Mouse (Mus musculus): ENCODE results near the gene Nudt22. TPM values are rescaled to one million over a fixed set of nuclear protein-coding genes. Genes with fewer than 3 reads are reported as not detected.
"Not testable (repeated sequence)": the region's sequence is repeated elsewhere in the genome, so short reads cannot be mapped to it uniquely, and the experiment has no call there.

The Nudt22 gene
- total and polyA plus RNA-seq, 3 experiments = 25.5 to 44.5 (median 33.6) TPM

- Histone ChIP-seq H3K27me3 (ENCODE audit: control insufficient read depth, insufficient read depth, low read length) (no peaks in the 10 kb centered on the region), H3K9ac (ENCODE audit: low read depth, low read length) (no peak overlapping the region), H3K4me3 (no peak overlapping the region), H3K27ac (no peak overlapping the region), H3K36me3 (ENCODE audit: control insufficient read depth, insufficient read depth, low read length) (no peaks in the 10 kb centered on the region), H3K4me1 (ENCODE audit: control insufficient read depth, insufficient read depth, low read length) (peaks cover 10% of the 10 kb centered on the region), H3K79me2 (replicated peaks; ENCODE audit: control insufficient read depth, insufficient read depth, low read length) (no peaks in the 10 kb centered on the region)
- peak in 1 of 2 experiments; percentile 1 for DNase-seq
- no peak for TF ChIP-seq CTCF (IDR thresholded peaks at IDR 0.05)
- no peak for TF ChIP-seq EP300 (IDR thresholded peaks at IDR 0.05; ENCODE audit: insufficient read depth, low read depth, low read length)
- no peak for TF ChIP-seq POLR2A (IDR thresholded peaks at IDR 0.05; ENCODE audit: insufficient read depth, low read depth, low read length)
- WGBS = 78% methylated on average over 8 of the region's 8 CpGs
- intact Hi-C loops (cut with DNase I) = no loop called here
Measured at GRCm38 (mm10) chr19:6994489-6994888, 1.4 kb downstream of the Nudt22 start.

- TF ChIP-seq EP300 (IDR thresholded peaks at IDR 0.05; ENCODE audit: insufficient read depth, low read depth, low read length) (no peak), POLR2A (IDR thresholded peaks at IDR 0.05; ENCODE audit: insufficient read depth, low read depth, low read length) (no peak), CTCF (IDR thresholded peaks at IDR 0.05) (no peak)
- Histone ChIP-seq H3K27ac (no peak overlapping the region), H3K4me1 (ENCODE audit: control insufficient read depth, insufficient read depth, low read length) (peaks cover 10% of the 10 kb centered on the region), H3K4me3 (no peak overlapping the region), H3K27me3 (ENCODE audit: control insufficient read depth, insufficient read depth, low read length) (no peaks in the 10 kb centered on the region), H3K9ac (ENCODE audit: low read depth, low read length) (no peak overlapping the region), H3K36me3 (ENCODE audit: control insufficient read depth, insufficient read depth, low read length) (no peaks in the 10 kb centered on the region), H3K79me2 (replicated peaks; ENCODE audit: control insufficient read depth, insufficient read depth, low read length) (no peaks in the 10 kb centered on the region)
- 86% methylated on average over 8 of the region's 8 CpGs for WGBS
- intact Hi-C loops (cut with DNase I) = no loop called here
- peak in 1 of 2 experiments; percentile 4 for DNase-seq
Measured at GRCm38 (mm10) chr19:6994002-6994401, 1.9 kb downstream of the Nudt22 start.

DNA sequence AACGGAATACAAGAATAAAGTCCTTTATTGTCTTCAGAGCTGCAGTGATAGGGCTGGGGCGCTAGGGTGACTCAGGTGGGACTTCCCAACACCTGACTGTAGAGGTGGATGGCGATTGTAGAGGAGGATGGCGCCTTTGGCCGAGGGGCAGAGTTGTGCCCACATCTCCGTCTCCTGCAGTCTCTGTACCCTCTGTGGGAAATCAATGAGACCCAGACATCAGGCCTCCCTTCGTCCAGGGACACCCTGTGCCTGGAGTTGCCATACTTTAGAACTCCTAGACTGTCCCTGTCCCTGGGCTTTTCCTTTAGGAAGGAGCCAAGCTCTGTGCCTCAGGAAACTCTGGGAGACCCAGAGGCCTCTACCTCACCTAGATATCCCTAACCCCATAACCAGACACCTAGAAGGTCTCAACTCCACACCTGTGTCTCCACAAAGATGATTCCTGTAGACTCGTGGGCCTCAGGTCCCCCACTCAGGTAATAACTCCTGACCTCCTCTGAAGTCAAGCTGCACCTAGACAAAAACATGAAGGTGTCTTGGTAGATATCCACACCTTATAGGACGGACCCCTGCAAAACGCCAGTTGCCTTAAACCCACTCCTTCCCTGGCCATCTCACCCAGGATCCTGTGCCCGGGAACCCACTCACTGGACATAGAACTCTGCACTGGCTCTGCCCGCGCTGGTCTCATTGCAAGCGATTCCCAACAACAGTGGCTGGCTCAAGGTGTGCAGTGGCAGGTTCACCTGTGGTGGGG lies 2.7 kb downstream of the Nudt22 start:
- Histone ChIP-seq H3K4me3 (peak overlapping the region; percentile 87), H3K4me1 (ENCODE audit: control insufficient read depth, insufficient read depth, low read length) (peaks cover 10% of the 10 kb centered on the region), H3K36me3 (ENCODE audit: control insufficient read depth, insufficient read depth, low read length) (no peaks in the 10 kb centered on the region), H3K9ac (ENCODE audit: low read depth, low read length) (peak overlapping the region; percentile 22), H3K27ac (peak overlapping the region; percentile 61), H3K79me2 (replicated peaks; ENCODE audit: control insufficient read depth, insufficient read depth, low read length) (no peaks in the 10 kb centered on the region), H3K27me3 (ENCODE audit: control insufficient read depth, insufficient read depth, low read length) (no peaks in the 10 kb centered on the region)
- DNase-seq = peak in 1 of 2 experiments; percentile 3
- no peak for TF ChIP-seq POLR2A (IDR thresholded peaks at IDR 0.05; ENCODE audit: insufficient read depth, low read depth, low read length)
- no peak for TF ChIP-seq CTCF (IDR thresholded peaks at IDR 0.05)
- no peak for TF ChIP-seq EP300 (IDR thresholded peaks at IDR 0.05; ENCODE audit: insufficient read depth, low read depth, low read length)
- intact Hi-C loops (cut with DNase I) = no loop called here
- 60% methylated on average over 14 of the region's 14 CpGs for WGBS

DNA sequence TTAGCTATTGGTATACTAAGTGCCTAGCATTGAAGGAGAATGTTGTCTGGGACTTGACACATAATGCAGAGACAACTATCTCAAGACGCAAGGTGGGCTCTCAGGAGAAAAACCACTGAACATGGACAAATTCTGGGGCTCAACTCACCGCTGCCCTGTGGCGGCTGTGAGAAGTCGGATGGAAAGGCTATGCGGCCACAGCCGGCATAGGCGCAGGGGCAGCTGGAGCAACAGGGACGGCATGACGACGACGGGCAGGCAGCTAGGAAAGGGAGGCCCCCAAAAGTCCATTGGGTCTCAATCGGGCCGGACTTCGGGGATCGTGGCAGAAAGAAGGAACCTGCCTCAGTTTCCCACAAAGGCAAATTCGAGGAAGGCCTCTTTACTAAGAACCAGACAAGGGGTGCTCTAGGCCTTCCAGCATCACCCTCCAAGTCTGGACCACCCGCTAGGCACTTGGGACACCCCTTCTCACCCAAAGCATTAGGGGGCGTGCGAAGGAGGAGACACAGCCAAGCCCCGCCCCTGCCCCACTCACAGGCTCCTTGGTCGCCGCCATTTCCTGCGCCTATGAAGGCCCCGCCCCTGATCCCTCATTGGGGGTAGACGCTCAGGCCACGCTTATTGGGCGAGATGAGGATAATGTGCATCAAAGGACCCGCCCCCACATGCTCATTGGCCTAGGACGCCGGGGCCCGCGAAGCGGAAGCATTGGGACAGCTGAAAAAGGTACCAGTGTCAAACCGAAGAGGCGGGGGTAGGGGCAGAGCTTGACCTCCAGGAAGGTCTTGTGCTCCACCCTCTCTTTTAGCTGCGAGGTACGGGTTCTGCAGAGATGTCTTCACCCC lies 3.7 kb downstream of the Nudt22 start, which contains the start of gene Dnajc4:
Dnajc4 (minus strand) TSS at position 562 of the 848 bp plus-strand sequence.
- H3K4me3 ChIP-seq = peak within 1 kb of the TSS; percentile 87
- DNase-seq = peak; percentile 93 to 97
- 2% methylated on average over 37 of the region's 37 CpGs for WGBS

GRCm38 (mm10) chr19:6991166-6991565 lies 4.8 kb downstream of the Nudt22 start:
- not testable (repeated sequence) for H3K36me3 ChIP-seq (ENCODE audit: control insufficient read depth, insufficient read depth, low read length); H3K4me3 ChIP-seq; H3K27me3 ChIP-seq (ENCODE audit: control insufficient read depth, insufficient read depth, low read length); H3K79me2 ChIP-seq (replicated peaks; ENCODE audit: control insufficient read depth, insufficient read depth, low read length); H3K27ac ChIP-seq; H3K9ac ChIP-seq (ENCODE audit: low read depth, low read length)
- H3K4me1 ChIP-seq (ENCODE audit: control insufficient read depth, insufficient read depth, low read length) = peaks cover 12% of the 10 kb centered on the region
- DNase-seq = peak in 1 of 2 experiments; percentile 2
- intact Hi-C loops (cut with DNase I) = loop anchor here (1.0 kb wide), 1 partner anchor 10 kb away; no protein-coding TSS in a partner anchor
- 92% methylated on average over 6 of the region's 6 CpGs for WGBS

More for the DNA sequence above, 3.7 kb downstream of the Nudt22 start, which contains the start of gene Dnajc4:
- Histone ChIP-seq H3K9ac (ENCODE audit: low read depth, low read length) (peak within 1 kb of the TSS; percentile 72), H3K4me1 (ENCODE audit: control insufficient read depth, insufficient read depth, low read length) (peaks cover 14% of the 10 kb centered on the region), H3K79me2 (replicated peaks; ENCODE audit: control insufficient read depth, insufficient read depth, low read length) (no peaks in the 10 kb centered on the region), H3K27ac (peak within 1 kb of the TSS; percentile 75), H3K36me3 (ENCODE audit: control insufficient read depth, insufficient read depth, low read length) (no peaks in the 10 kb centered on the region), H3K27me3 (ENCODE audit: control insufficient read depth, insufficient read depth, low read length) (no peaks in the 10 kb centered on the region)
- intact Hi-C loops (cut with DNase I) = no loop called here
- TF ChIP-seq EP300 (IDR thresholded peaks at IDR 0.05; ENCODE audit: insufficient read depth, low read depth, low read length) (peak; percentile 67; the same call in 1 of the 2 replicates), POLR2A (IDR thresholded peaks at IDR 0.05; ENCODE audit: insufficient read depth, low read depth, low read length) (peak; percentile 74), CTCF (IDR thresholded peaks at IDR 0.05) (peak; percentile 43)
